Mouse (Mus musculus): Measurements from ENCODE around the gene Ttc16. TPM values are rescaled to one million over a fixed set of nuclear protein-coding genes. Genes with fewer than 3 reads are reported as not detected.

The Ttc16 gene
- polyA plus RNA-seq, 1 experiment = 0.16 TPM

DNA sequence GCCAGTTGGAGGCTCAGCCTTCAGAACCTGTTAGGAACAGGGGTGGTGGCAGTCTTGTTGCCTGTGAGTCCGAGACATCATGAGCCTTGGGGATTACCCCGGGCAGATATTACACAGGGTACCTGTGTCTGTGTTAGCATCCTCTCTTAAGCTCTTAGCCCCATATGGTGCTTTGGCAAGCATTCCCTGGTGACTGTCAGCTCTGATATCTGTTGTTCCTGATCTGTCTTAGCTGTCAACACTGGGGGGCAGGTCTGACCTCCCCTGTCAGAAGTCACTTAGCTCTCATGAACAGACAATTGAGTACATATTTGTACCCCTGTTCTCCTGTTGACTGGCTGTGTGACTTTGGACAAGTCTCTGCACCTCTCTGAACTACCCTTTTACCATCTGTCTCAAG lies 16.4 kb downstream of the Ttc16 start:
- Histone ChIP-seq H3K36me3 (ENCODE audit: control insufficient read depth, insufficient read depth) (no peaks in the 10 kb centered on the region), H3K4me3 (no peak overlapping the region)
- no peak for TF ChIP-seq MAX (IDR thresholded peaks at IDR 0.05; ENCODE audit: low read depth)
- no peak for TF ChIP-seq TCF12 (IDR thresholded peaks at IDR 0.05; ENCODE audit: insufficient read depth, poor library complexity, severe bottlenecking)
- no peak for TF ChIP-seq REST (IDR thresholded peaks at IDR 0.05; ENCODE audit: insufficient read depth, insufficient read length)
- no peak for TF ChIP-seq E2F4 (IDR thresholded peaks at IDR 0.05; ENCODE audit: insufficient read depth)

GRCm38 (mm10) chr2:32758503-32758902 lies 16.9 kb downstream of the Ttc16 start:
- Histone ChIP-seq H3K79me2 (ENCODE audit: control insufficient read depth, insufficient read depth) (no peaks in the 10 kb centered on the region), H3K36me3 (ENCODE audit: control insufficient read depth, insufficient read depth) (no peaks in the 10 kb centered on the region), H3K4me3 (no peak overlapping the region), H3ac (ENCODE audit: control insufficient read depth, insufficient read length) (no peak overlapping the region), H3K27me3 (ENCODE audit: control insufficient read depth, insufficient read depth, insufficient read length) (no peaks in the 10 kb centered on the region), H3K4me2 (ENCODE audit: low read depth) (no peak overlapping the region)
- TF ChIP-seq SRF (IDR thresholded peaks at IDR 0.05; ENCODE audit: control insufficient read depth, insufficient read length, low read depth) (no peak), POLR2AphosphoS2 (IDR thresholded peaks at IDR 0.05; ENCODE audit: insufficient read length, low read depth) (no peak), TCF3 (IDR thresholded peaks at IDR 0.05; ENCODE audit: insufficient read length, low read depth) (no peak), E2F4 (IDR thresholded peaks at IDR 0.05; ENCODE audit: insufficient read depth) (no peak)

More for the DNA sequence above, 16.4 kb downstream of the Ttc16 start:
- Histone ChIP-seq H3ac (ENCODE audit: control insufficient read depth, insufficient read length) (no peak overlapping the region), H3K4me2 (ENCODE audit: low read depth) (no peak overlapping the region), H3K79me2 (ENCODE audit: control insufficient read depth, insufficient read depth) (no peaks in the 10 kb centered on the region), H3K27me3 (ENCODE audit: control insufficient read depth, insufficient read depth, insufficient read length) (no peaks in the 10 kb centered on the region)

DNA sequence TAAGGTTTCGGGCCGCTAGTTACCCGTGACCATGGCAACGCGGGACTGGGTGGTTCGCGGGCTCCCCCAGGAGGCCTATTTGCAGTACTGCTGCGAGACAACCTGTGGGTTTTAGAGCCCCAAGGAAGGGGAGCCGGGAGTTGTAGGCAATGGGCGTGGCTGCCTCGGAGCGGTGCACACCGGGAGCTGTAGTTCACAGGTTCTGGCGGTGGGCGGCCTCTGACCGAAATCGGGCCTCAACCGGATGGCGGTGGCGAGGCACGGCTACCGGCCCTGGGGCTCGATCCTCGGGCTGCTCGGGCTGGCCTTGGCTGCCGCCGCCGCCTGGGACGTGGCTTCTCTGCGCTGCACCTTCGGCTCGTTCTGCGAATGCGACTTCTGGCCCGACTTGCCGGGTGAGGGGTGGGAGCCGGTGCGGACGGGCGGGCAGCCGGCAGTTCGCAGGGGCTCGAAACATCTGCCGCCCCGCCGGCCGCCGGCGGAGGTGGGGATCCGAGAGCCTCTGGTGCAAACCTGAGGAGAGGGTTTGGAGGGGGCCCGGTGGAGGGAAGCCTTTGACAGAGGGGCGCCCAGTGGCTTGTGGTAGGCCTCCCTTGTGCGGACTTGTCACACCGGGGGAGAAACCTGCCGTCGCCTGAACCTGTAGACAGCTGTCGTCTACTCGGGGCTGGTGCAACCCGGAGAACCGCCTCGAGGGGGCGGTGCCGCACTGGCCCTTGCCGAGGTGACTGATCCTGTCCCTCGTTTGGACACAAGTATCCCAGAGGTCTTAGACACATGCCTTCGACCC lies 18.2 kb downstream of the Ttc16 start, which contains the start of gene Tor2a:
Tor2a (plus strand) TSS at position 179 of the 790 bp plus-strand sequence.
- Histone ChIP-seq H3K36me3 (ENCODE audit: control insufficient read depth, insufficient read depth) (no peaks in the 10 kb centered on the region), H3K4me2 (ENCODE audit: low read depth) (peak within 1 kb of the TSS; percentile 85), H3K27me3 (ENCODE audit: control insufficient read depth, insufficient read depth, insufficient read length) (no peaks in the 10 kb centered on the region), H3K79me2 (ENCODE audit: control insufficient read depth, insufficient read depth) (no peaks in the 10 kb centered on the region), H3ac (ENCODE audit: control insufficient read depth, insufficient read length) (peak within 1 kb of the TSS; percentile 50), H3K4me3 (peak within 1 kb of the TSS; percentile 34)
- TF ChIP-seq USF1 (IDR thresholded peaks at IDR 0.05; ENCODE audit: low read depth) = no peak
- TF ChIP-seq SRF (IDR thresholded peaks at IDR 0.05; ENCODE audit: control insufficient read depth, insufficient read length, low read depth) = peak; percentile 71
- TF ChIP-seq POLR2AphosphoS2 (IDR thresholded peaks at IDR 0.05; ENCODE audit: insufficient read length, low read depth) = peak; percentile 79
- peak; percentile 20 to 88 (median 61) for TF ChIP-seq MYOG (IDR thresholded peaks at IDR 0.05; ENCODE audit: control insufficient read depth in 1 of 3, insufficient read depth in 1 of 3, insufficient read length in 2 of 3, low read depth in 2 of 3)
- TF ChIP-seq MAX (IDR thresholded peaks at IDR 0.05; ENCODE audit: low read depth) = no peak
- TF ChIP-seq POLR2A (IDR thresholded peaks at IDR 0.05; ENCODE audit: insufficient read length, low read depth) = peak; percentile 86
- TF ChIP-seq MYOD1 (IDR thresholded peaks at IDR 0.05; ENCODE audit: control insufficient read depth in 1 of 3, insufficient read length in 2 of 3, low read depth in 2 of 3) = peak in 2 of 3 experiments; percentile 57 to 88
- TF ChIP-seq E2F4 (IDR thresholded peaks at IDR 0.05; ENCODE audit: insufficient read depth) = no peak

DNA sequence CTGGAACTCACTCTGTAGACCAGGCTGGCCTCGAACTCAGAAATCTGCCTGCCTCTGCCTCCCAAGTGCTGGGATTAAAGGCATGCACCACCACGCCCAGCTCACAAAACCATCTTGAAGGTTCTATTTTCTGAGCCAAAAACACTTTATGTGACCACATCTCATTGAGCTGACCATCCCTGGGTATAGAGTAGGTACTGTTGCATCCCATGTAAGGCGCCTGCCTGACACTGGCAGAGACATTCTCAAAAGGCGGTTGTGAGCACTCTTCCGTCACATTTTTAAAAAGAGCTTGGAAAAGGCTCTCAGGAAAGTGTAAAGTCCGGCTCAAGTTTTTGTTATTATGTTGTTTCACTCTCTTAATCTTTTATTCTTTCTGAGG lies 18.8 kb downstream of the Ttc16 start:
- Histone ChIP-seq H3K4me3 (peak overlapping the region; percentile 34), H3K36me3 (ENCODE audit: control insufficient read depth, insufficient read depth) (no peaks in the 10 kb centered on the region), H3K27me3 (ENCODE audit: control insufficient read depth, insufficient read depth, insufficient read length) (no peaks in the 10 kb centered on the region), H3K79me2 (ENCODE audit: control insufficient read depth, insufficient read depth) (no peaks in the 10 kb centered on the region), H3K4me2 (ENCODE audit: low read depth) (peak overlapping the region; percentile 75), H3ac (ENCODE audit: control insufficient read depth, insufficient read length) (peak overlapping the region; percentile 50)
- TF ChIP-seq MYOD1 (IDR thresholded peaks at IDR 0.05; ENCODE audit: control insufficient read depth in 1 of 3, insufficient read length in 2 of 3, low read depth in 2 of 3) = no peak
- no peak for TF ChIP-seq SRF (IDR thresholded peaks at IDR 0.05; ENCODE audit: control insufficient read depth, insufficient read length, low read depth)
- TF ChIP-seq E2F4 (IDR thresholded peaks at IDR 0.05; ENCODE audit: insufficient read depth) = no peak
- no peak for TF ChIP-seq REST (IDR thresholded peaks at IDR 0.05; ENCODE audit: insufficient read depth, insufficient read length)
- TF ChIP-seq MYOG (IDR thresholded peaks at IDR 0.05; ENCODE audit: control insufficient read depth in 1 of 3, insufficient read depth in 1 of 3, insufficient read length in 2 of 3, low read depth in 2 of 3) = no peak
- TF ChIP-seq POLR2A (IDR thresholded peaks at IDR 0.05; ENCODE audit: insufficient read length, low read depth) = no peak
- no peak for TF ChIP-seq MAX (IDR thresholded peaks at IDR 0.05; ENCODE audit: low read depth)
- no peak for TF ChIP-seq POLR2AphosphoS2 (IDR thresholded peaks at IDR 0.05; ENCODE audit: insufficient read length, low read depth)
- TF ChIP-seq USF1 (IDR thresholded peaks at IDR 0.05; ENCODE audit: low read depth) = no peak
- TF ChIP-seq CEBPB (IDR thresholded peaks at IDR 0.05; ENCODE audit: insufficient read depth, poor library complexity, severe bottlenecking) = no peak

DNA sequence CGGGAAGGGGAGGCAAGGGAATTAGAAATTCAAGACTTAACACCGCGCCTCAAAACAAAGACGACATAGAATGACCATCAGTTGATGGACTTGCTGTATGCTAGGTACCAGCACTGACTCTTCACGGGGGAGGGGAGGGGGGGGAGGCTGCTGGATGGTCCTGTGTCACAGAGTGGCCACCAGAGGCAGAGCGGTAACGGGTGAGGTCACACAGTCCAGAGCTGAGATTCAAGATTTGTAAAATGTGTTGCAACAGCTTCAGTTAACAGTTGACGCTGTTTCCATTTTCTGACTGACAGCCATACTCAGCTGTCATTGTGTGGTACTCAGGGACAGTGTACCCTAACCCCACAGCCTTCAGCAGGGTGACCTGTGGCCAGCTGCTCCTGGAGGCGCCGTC lies 23.3 kb downstream of the Ttc16 start:
- H3K27me3 ChIP-seq (ENCODE audit: control insufficient read depth, insufficient read depth, insufficient read length) = no peaks in the 10 kb centered on the region
- no peaks in the 10 kb centered on the region for H3K36me3 ChIP-seq (ENCODE audit: control insufficient read depth, insufficient read depth)
- H3ac ChIP-seq (ENCODE audit: control insufficient read depth, insufficient read length) = no peak overlapping the region
- no peak for TF ChIP-seq MYOD1 (IDR thresholded peaks at IDR 0.05; ENCODE audit: control insufficient read depth in 1 of 3, insufficient read length in 2 of 3, low read depth in 2 of 3)
- no peak for TF ChIP-seq E2F4 (IDR thresholded peaks at IDR 0.05; ENCODE audit: insufficient read depth)
- no peak for TF ChIP-seq POLR2AphosphoS2 (IDR thresholded peaks at IDR 0.05; ENCODE audit: insufficient read length, low read depth)
- TF ChIP-seq USF1 (IDR thresholded peaks at IDR 0.05; ENCODE audit: low read depth) = no peak
- TF ChIP-seq MAX (IDR thresholded peaks at IDR 0.05; ENCODE audit: low read depth) = no peak
- TF ChIP-seq POLR2A (IDR thresholded peaks at IDR 0.05; ENCODE audit: insufficient read length, low read depth) = no peak
- no peak for TF ChIP-seq TCF3 (IDR thresholded peaks at IDR 0.05; ENCODE audit: insufficient read length, low read depth)
- no peak for TF ChIP-seq MYOG (IDR thresholded peaks at IDR 0.05; ENCODE audit: control insufficient read depth in 1 of 3, insufficient read depth in 1 of 3, insufficient read length in 2 of 3, low read depth in 2 of 3)
- no peak for TF ChIP-seq TCF12 (IDR thresholded peaks at IDR 0.05; ENCODE audit: insufficient read depth, poor library complexity, severe bottlenecking)
- no peaks in the 10 kb centered on the region for H3K79me2 ChIP-seq (ENCODE audit: control insufficient read depth, insufficient read depth)
- H3K4me2 ChIP-seq (ENCODE audit: low read depth) = no peak overlapping the region
- no peak overlapping the region for H3K4me3 ChIP-seq
